Mouse (Mus musculus) embryonic fibroblast, embryonic 13.5 days (primary cell): ENCODE measurements around the gene Umodl1. TPM values are rescaled to one million over a fixed set of nuclear protein-coding genes. Genes with fewer than 3 reads are reported as not detected.
A peak's percentile ranks its signal among the peaks of the same experiment; 100 is the strongest.

Experiments
- H3K27ac ChIP-seq: 2 replicates; pipeline ENCODE4 v1.5.1; 2012; ENCODE audit warnings: low read length, control low read depth, inconsistent platforms; ENCODE audit not compliant: insufficient read depth
- H3K4me1 ChIP-seq: 2 replicates; pipeline ENCODE4 v1.6.1; 2011; ENCODE audit warnings: low read length; ENCODE audit not compliant: control insufficient read depth, insufficient read depth
- H3K4me3 ChIP-seq: 2 replicates; pipeline ENCODE4 v1.5.1; 2011; ENCODE audit warnings: mild to moderate bottlenecking, control low read depth, low read length; ENCODE audit not compliant: insufficient read depth
- CTCF ChIP-seq: IDR thresholded peaks from 2 replicates; pipeline ENCODE4 v1.5.1; 2011; ENCODE audit warnings: mild to moderate bottlenecking, control low read depth, low read length, moderate library complexity, borderline replicate concordance; ENCODE audit not compliant: insufficient read depth
- POLR2A ChIP-seq: IDR thresholded peaks from 2 replicates; pipeline ENCODE4 v1.6.1; 2011; ENCODE audit warnings: low read depth, mild to moderate bottlenecking, control low read depth, low read length, moderate library complexity
- polyA plus RNA-seq: library from polyadenylated mRNA; stranded (reverse); fragments of >200 nt; gene quantifications from 2 replicates; pipeline ENCODE4 v1.2.4, GENCODE M21; 2011; ENCODE audit warnings: low read depth; ENCODE audit not compliant: missing spikeins, insufficient read length

Umodl1 gene
- polyA plus RNA-seq, 1 experiment = not detected

DNA sequence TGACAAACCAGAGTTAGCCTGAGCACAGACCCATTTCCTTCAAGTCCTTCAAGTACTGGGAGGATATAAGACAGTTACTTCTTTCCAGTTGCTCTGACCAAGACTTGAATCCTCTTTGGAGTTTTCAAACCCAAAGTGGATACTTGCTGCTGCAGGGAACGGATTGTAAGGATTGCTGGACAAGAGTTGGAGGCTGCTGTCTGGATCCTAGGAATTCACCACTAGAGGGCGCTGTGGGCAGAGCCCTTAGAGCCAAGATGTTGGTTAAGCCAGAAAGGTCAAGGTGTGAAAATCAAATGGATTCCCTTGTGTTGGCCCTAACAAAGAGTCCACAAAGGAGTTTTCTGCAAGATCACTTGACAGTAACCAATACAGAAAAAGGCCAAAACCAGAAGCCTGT is 65.1 kb downstream of the Umodl1 start:
- TF ChIP-seq CTCF = peak; percentile 14; the same call in 1 of the 2 replicates
- no peak for TF ChIP-seq POLR2A
- no peak overlapping the region for H3K4me3 ChIP-seq
- no peaks in the 10 kb centered on the region for H3K4me1 ChIP-seq
- no peak overlapping the region for H3K27ac ChIP-seq

DNA sequence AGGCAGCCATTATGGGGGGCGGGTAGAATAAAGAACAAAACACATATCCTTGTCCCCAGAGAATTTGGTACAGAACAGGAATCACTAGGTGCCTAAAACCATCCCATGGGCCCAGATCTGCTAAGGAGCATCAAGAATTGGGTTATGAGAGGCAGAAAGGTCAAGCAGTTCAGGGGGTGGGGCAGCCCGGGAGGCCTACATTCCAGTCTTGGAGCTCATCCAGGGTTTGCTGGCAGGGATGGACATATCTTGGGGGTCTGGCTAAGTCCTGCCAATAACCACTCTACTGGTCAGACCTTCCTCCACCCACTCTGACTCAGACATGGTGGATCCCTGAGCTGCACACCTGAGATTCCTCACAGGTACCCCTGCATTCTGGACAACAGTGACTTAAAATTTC is 65.6 kb downstream of the Umodl1 start:
- no peak overlapping the region for H3K4me3 ChIP-seq
- TF ChIP-seq CTCF (no peak), POLR2A (no peak)
- H3K27ac ChIP-seq = no peak overlapping the region
- H3K4me1 ChIP-seq = no peaks in the 10 kb centered on the region

DNA sequence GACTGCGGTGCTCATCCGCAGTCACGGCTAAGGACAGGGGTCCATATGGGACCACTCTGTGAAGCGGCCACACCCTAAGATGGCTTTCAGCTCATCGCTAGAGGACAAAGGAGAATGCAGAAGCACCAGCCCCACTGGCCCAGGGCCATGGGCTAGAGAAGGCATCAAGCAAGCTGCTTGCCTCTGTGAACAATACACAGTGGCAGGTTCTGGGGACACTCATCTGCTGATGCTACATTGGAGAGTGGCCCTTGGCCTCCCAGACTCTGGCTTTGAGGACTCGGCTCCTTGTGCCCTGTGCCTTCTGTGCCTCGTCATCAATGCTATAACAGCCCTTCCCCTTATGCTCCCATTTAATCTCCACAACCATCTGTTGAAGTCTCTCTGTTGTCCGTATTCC is 66.8 kb downstream of the Umodl1 start:
- no peak overlapping the region for H3K27ac ChIP-seq
- H3K4me3 ChIP-seq = no peak overlapping the region
- TF ChIP-seq CTCF = no peak
- no peak for TF ChIP-seq POLR2A
- no peaks in the 10 kb centered on the region for H3K4me1 ChIP-seq

DNA sequence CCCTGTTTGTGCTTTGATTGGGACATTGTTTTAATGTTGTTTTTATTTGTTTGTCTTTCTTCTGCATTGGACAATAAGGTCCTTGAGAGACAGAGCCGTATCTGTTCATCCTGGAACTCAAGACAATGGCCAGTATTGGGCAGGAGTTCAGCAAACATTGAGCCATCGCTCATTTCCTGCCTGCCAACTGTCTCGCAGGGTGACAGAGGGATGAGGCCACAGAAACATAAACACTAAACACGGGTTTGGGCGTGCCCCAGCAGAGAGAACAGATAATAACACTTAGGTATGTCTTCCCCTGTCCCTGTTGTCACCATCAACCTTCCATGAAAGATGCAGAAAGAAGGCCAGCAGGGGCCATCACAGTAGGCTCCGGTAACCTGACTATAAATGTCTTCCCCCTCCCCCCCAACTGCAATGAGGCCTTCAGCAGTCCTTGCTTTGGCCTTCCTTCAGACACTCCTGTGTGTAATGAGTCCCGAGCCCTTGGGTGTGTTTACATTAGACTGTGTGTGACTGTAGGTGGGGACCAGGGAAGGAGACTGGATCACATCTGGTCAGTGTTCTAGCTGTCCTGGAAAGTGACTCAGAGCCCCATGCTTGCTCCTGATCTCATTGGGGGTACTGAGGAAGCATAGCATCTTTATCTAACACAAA is 69.8 kb downstream of the Umodl1 start:
- no peak overlapping the region for H3K4me3 ChIP-seq
- H3K4me1 ChIP-seq = no peaks in the 10 kb centered on the region
- no peak overlapping the region for H3K27ac ChIP-seq
- TF ChIP-seq POLR2A = no peak
- TF ChIP-seq CTCF = no peak

DNA sequence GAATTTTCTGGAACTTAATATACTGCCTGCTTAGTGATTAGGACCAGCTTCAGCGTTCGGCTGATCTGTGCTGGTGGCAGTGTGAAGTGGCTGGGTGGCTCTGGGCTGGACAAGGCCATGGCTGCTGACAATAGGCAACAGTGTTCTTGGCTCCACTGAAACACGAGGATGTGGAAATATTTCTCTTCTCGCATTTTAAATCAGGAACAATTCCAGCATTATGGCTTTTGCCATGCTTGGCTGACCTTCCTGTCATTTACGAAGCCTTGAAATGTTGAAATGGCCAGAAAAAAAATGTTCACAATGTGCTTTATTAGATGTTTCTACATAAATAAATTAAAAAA is 70.3 kb downstream of the Umodl1 start:
- TF ChIP-seq CTCF (no peak), POLR2A (no peak)
- Histone ChIP-seq H3K27ac (no peak overlapping the region), H3K4me1 (no peaks in the 10 kb centered on the region), H3K4me3 (no peak overlapping the region)

DNA sequence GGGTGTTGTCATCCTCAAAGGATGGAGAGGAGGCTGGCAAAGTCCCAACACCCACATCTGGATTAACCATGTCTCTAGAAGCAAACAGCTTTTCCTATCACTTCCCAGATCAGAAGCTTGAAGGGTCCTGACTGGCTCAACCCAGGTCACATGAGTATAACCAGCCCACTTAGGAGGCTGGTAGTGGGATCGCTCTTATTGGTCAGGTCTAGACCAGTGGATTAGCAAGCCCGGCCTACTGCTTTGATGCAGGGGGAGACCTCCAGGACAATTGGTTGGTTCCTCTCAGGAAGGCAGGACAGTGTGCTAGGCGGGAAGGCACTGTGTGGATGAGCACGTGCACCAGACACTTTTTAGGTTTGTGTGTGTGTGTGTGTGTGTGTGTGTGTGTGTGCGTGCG is 72.5 kb downstream of the Umodl1 start:
- H3K4me1 ChIP-seq = no peaks in the 10 kb centered on the region
- TF ChIP-seq CTCF (no peak), POLR2A (no peak)
- H3K4me3 ChIP-seq = no peak overlapping the region
- no peak overlapping the region for H3K27ac ChIP-seq

DNA sequence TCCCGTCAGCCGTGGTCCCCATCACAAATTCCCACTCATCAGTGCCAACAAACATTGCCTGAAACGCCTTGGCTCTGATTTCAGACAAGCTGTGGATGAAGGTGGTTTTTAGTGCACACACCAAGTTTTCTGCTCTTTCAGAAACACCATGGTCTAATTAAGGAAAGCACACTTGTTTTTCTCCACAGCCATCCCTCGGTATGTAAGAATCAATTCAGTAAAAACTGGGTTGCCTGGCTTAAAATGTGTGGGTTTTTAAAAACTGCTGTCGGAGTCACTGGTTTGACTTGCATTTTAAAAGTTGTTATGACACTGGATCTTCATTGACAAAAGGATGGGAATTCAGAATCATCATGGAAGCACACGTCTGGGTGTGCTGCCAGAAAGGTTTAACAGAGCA is 73.3 kb downstream of the Umodl1 start:
- Histone ChIP-seq H3K4me3 (no peak overlapping the region), H3K27ac (no peak overlapping the region), H3K4me1 (no peaks in the 10 kb centered on the region)
- TF ChIP-seq POLR2A = no peak
- no peak for TF ChIP-seq CTCF

DNA sequence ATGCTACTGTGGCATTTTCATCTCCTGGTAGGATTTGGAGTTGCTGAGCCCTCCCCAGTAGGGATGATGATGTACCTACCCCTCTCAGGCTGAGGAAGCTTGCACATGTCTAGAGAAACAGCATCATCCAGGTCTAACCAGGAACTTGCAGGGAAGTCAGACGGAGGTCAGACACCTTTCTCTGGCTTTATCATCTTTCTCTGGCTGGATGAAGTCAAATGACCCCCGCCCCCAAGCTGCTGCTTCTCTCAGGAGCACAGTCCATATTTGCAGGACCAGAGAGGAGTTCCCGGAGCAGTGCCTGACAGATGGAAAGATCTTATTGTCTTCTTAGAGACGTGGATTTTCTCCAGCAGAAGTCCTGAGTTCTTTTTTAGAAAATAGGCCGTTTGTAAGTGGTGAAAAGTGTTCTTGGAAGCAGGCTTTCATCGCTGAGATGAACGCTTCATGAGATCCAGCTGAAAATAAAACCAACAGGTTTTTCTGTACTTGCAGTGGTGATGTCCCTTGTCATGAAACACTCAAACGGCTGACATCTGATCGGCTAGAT is 74.5 kb downstream of the Umodl1 start:
- Histone ChIP-seq H3K27ac (no peak overlapping the region), H3K4me1 (no peaks in the 10 kb centered on the region), H3K4me3 (no peak overlapping the region)
- TF ChIP-seq CTCF = no peak
- no peak for TF ChIP-seq POLR2A

DNA sequence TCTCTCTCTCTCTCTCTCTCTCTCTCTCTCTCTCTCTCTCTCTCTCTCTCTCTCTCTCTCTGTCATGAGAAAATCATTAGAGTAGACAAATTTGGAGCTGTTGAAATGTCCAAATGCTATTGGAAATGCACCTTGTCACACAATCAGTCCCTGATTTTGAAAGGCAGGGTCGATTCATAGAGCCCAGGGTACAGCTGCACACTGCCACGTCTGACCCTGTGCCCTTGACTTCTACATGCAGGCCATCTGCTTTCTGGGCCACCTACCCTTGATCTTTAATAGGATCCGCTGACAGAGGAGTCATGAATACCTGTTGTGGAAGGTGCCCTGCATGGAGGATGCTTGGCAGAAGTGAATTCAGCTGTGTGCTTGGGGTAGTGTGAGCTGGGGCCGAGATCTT is 75.0 kb downstream of the Umodl1 start:
- no peak overlapping the region for H3K27ac ChIP-seq
- TF ChIP-seq POLR2A = no peak
- no peak for TF ChIP-seq CTCF
- H3K4me1 ChIP-seq = no peaks in the 10 kb centered on the region
- H3K4me3 ChIP-seq = no peak overlapping the region

DNA sequence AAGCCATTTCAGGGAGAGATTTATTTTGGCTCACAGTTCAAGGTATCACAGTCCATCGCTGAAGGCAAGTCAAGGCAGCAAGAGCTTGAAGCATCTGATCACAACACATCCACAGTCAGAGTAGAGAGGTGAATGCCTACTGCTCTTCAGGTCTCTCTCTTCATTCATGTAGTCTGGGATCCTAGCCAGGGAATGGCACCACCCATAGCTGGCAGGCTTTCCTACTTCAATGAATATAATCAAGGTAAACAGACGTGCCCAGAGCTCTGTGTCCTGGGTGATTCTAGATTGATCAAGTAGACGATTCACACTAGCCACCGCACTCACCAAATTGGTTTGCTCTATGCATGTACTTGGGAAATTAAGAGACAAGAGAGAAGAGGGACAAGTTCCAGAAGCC is 77.9 kb downstream of the Umodl1 start:
- Histone ChIP-seq H3K4me3 (no peak overlapping the region), H3K27ac (no peak overlapping the region), H3K4me1 (no peaks in the 10 kb centered on the region)
- TF ChIP-seq POLR2A (no peak), CTCF (no peak)

DNA sequence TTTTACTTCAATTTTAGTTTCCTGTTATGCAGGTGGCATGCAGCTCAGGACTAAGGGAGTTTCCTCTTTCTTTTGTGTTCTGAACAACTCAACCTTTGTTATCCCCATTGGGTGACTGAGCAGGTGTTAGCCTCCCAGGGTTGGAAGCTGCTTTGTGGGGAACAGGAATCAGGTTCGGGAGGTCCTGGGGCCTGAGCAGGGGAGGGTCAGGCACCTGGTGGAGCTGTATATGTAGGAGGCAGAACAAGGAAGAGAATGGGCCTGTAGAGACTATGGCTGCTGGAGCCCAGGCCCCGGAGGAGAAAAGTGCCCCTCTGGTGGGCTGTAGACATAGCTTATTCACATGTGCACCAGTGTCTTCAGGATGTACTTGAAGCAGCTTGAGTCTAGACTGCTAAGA is 78.8 kb downstream of the Umodl1 start:
- H3K4me1 ChIP-seq = no peaks in the 10 kb centered on the region
- no peak overlapping the region for H3K4me3 ChIP-seq
- TF ChIP-seq POLR2A = no peak
- no peak for TF ChIP-seq CTCF
- no peak overlapping the region for H3K27ac ChIP-seq
